Mouse (Mus musculus): ENCODE data around the gene Gm21987.
A peak's percentile ranks its signal among the peaks of the same experiment; 100 is the strongest.

Gene Gm21987

GRCm38 (mm10) chr16:38348217-38348761 lies 1.4 kb downstream of the Gm21987 start:
- ATAC-seq (ENCODE audit: insufficient number of reproducible peaks, low FRiP score, low TSS enrichment) = no peak

- no peak for ATAC-seq (ENCODE audit: insufficient number of reproducible peaks, low FRiP score, low TSS enrichment)
Observed at GRCm38 (mm10) chr16:38349881-38350280, 3.0 kb downstream of the Gm21987 start.

- no peak for ATAC-seq (ENCODE audit: insufficient number of reproducible peaks, low FRiP score, low TSS enrichment)
Observed at GRCm38 (mm10) chr16:38350361-38350855, 3.6 kb downstream of the Gm21987 start.

GRCm38 (mm10) chr16:38350939-38351338 lies 4.1 kb downstream of the Gm21987 start:
- ATAC-seq (ENCODE audit: insufficient number of reproducible peaks, low FRiP score, low TSS enrichment) = no peak

GRCm38 (mm10) chr16:38352031-38352430 lies 5.2 kb downstream of the Gm21987 start:
- no peak for ATAC-seq (ENCODE audit: insufficient number of reproducible peaks, low FRiP score, low TSS enrichment)

GRCm38 (mm10) chr16:38352851-38353250 lies 6.0 kb downstream of the Gm21987 start:
- no peak for ATAC-seq (ENCODE audit: insufficient number of reproducible peaks, low FRiP score, low TSS enrichment)

GRCm38 (mm10) chr16:38353642-38354041 lies 6.8 kb downstream of the Gm21987 start:
- ATAC-seq (ENCODE audit: insufficient number of reproducible peaks, low FRiP score, low TSS enrichment) = no peak

GRCm38 (mm10) chr16:38354185-38354913 lies 7.5 kb downstream of the Gm21987 start:
- no peak for ATAC-seq (ENCODE audit: insufficient number of reproducible peaks, low FRiP score, low TSS enrichment)

- ATAC-seq (ENCODE audit: insufficient number of reproducible peaks, low FRiP score, low TSS enrichment) = no peak
Observed at GRCm38 (mm10) chr16:38358256-38358812, 11.5 kb downstream of the Gm21987 start.

- no peak for ATAC-seq (ENCODE audit: insufficient number of reproducible peaks, low FRiP score, low TSS enrichment)
Observed at GRCm38 (mm10) chr16:38359241-38359640, 12.4 kb downstream of the Gm21987 start.

- no peak for ATAC-seq (ENCODE audit: insufficient number of reproducible peaks, low FRiP score, low TSS enrichment)
Observed at GRCm38 (mm10) chr16:38359857-38360256, 13.0 kb downstream of the Gm21987 start.

GRCm38 (mm10) chr16:38360317-38360716 lies 13.5 kb downstream of the Gm21987 start:
- no peak for ATAC-seq (ENCODE audit: insufficient number of reproducible peaks, low FRiP score, low TSS enrichment)

- no peak for ATAC-seq (ENCODE audit: insufficient number of reproducible peaks, low FRiP score, low TSS enrichment)
Observed at GRCm38 (mm10) chr16:38361933-38362332, 15.1 kb downstream of the Gm21987 start, which contains the start of gene Popdc2. Gene Popdc2, plus strand, starts transcription at chr16:38362209.

- ATAC-seq (ENCODE audit: insufficient number of reproducible peaks, low FRiP score, low TSS enrichment) = 0 out of 2 replicates have a peak, but pooled peaks have one; percentile 20
Observed at GRCm38 (mm10) chr16:38362493-38363255, 15.8 kb downstream of the Gm21987 start.

- ATAC-seq (ENCODE audit: insufficient number of reproducible peaks, low FRiP score, low TSS enrichment) = no peak
Observed at GRCm38 (mm10) chr16:38363256-38363595, 16.4 kb downstream of the Gm21987 start.

GRCm38 (mm10) chr16:38363657-38364056 lies 16.8 kb downstream of the Gm21987 start:
- no peak for ATAC-seq (ENCODE audit: insufficient number of reproducible peaks, low FRiP score, low TSS enrichment)

GRCm38 (mm10) chr16:38365390-38365789 lies 18.6 kb downstream of the Gm21987 start:
- no peak for ATAC-seq (ENCODE audit: insufficient number of reproducible peaks, low FRiP score, low TSS enrichment)

GRCm38 (mm10) chr16:38366231-38366630 lies 19.4 kb downstream of the Gm21987 start:
- ATAC-seq (ENCODE audit: insufficient number of reproducible peaks, low FRiP score, low TSS enrichment) = no peak

- peak; percentile 74; the same call in 1 of the 2 replicates for ATAC-seq (ENCODE audit: insufficient number of reproducible peaks, low FRiP score, low TSS enrichment)
Observed at GRCm38 (mm10) chr16:38368336-38368735, 21.5 kb downstream of the Gm21987 start.

- ATAC-seq (ENCODE audit: insufficient number of reproducible peaks, low FRiP score, low TSS enrichment) = no peak
Observed at GRCm38 (mm10) chr16:38369000-38369399, 22.2 kb downstream of the Gm21987 start.

- no peak for ATAC-seq (ENCODE audit: insufficient number of reproducible peaks, low FRiP score, low TSS enrichment)
Observed at GRCm38 (mm10) chr16:38369431-38369830, 22.6 kb downstream of the Gm21987 start.
